Mouse (Mus musculus): Measurements from ENCODE around the gene Olfr531.

The Olfr531 gene

GRCm38 (mm10) chr7:140402818-140403217, at the start of gene Olfr531:
Gene Olfr531, minus strand, starts transcription at chr7:140402918.
- DNase-seq, result no peak

GRCm38 (mm10) chr7:140443141-140443540, 40.4 kb upstream of the Olfr531 start:
- no peak for DNase-seq

GRCm38 (mm10) chr7:140421539-140421938, 18.8 kb upstream of the Olfr531 start, which contains the start of gene Olfr532:
Gene Olfr532, minus strand, starts transcription at chr7:140421639.
- DNase-seq, result no peak

- no peak for DNase-seq
Observed at GRCm38 (mm10) chr7:140376911-140377310, 25.8 kb downstream of the Olfr531 start.

GRCm38 (mm10) chr7:140376231-140376630, 26.5 kb downstream of the Olfr531 start, which contains the start of gene Olfr530:
Gene Olfr530, minus strand, starts transcription at chr7:140376331.
- no peak for DNase-seq

- DNase-seq, result no peak
Observed at GRCm38 (mm10) chr7:140374300-140374699, 28.4 kb downstream of the Olfr531 start.

GRCm38 (mm10) chr7:140361571-140361970, 41.1 kb downstream of the Olfr531 start, which contains the start of gene Olfr60:
Gene Olfr60, minus strand, starts transcription at chr7:140361671.
- no peak for DNase-seq

All from lung, postnatal 36 days (tissue).